Mouse (Mus musculus) Muller cell, postnatal 12 days (primary cell): ENCODE data around the gene Slc25a25.

Source experiments
- DNase-seq: peaks from one replicate; pipeline ENCODE4 v3.0.0-alpha.2; 2015; ENCODE audit errors: inconsistent ontology term

The Slc25a25 gene

GRCm38 (mm10) chr2:32404663-32405062 is 46.6 kb downstream of the Slc25a25 start:
- DNase-seq, result peak; percentile 81

DNA sequence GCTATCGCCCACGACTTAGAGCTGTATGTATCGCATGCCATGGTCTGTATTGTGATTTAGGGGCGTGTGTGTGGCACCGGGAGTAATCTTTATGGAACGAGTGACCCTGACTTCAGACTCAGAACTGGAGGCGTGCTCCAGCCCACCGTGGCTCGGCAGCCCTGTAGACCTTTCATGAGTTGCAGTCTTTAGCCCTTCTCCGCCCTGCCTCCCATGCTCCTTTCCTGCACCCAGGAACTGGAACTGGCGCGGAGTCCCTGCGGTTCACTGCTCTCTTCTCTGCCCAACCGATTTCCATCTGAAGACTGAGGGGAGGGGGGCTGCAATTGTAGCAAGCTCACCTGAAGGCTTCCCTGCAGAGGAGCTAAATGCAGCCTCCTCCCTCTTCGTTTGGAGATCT is 54.5 kb downstream of the Slc25a25 start:
- DNase-seq, result no peak

DNA sequence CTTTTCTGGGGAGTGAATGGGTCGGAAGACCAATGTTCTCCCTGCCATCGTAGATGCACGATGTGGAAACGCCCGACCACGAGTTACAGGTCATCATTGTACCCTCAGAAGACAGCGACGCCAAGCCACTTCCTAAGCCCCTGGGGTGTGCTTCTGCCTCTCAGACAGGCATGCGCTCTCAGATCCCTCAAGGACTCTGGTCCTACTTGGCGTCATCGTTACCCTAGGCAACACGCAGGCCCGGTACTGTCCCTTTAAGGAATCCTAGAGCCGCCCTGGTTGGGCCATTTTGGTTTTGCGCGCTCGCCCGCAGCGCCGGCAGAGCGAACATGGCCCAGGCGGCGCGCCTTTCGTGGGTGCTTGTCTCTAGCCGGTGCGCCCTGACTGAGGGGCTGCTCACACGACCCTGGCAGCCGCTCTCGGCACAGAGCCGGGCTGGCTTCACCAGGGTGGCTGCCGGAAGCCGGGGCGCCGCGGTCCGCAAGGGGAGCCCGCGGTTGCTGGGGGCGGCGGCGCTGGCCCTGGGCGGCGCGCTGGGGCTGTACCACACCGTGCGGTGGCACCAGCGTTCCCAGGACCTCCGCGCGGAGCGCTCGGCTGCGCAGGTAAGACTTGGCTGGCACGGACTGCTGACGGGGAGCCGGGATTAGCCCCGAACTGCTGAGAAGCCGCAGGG is 55.2 kb downstream of the Slc25a25 start:
- peak; percentile 97 for DNase-seq

- DNase-seq, result peak; percentile 96
These were observed 55.7 kb downstream of the Slc25a25 start, which contains the start of gene Ptges2 for GRCm38 (mm10) chr2:32395484-32395945. Gene Ptges2 (plus strand): TSS chr2:32395896.

- no peak for DNase-seq
These were observed 56.3 kb downstream of the Slc25a25 start for GRCm38 (mm10) chr2:32394973-32395372.

DNA sequence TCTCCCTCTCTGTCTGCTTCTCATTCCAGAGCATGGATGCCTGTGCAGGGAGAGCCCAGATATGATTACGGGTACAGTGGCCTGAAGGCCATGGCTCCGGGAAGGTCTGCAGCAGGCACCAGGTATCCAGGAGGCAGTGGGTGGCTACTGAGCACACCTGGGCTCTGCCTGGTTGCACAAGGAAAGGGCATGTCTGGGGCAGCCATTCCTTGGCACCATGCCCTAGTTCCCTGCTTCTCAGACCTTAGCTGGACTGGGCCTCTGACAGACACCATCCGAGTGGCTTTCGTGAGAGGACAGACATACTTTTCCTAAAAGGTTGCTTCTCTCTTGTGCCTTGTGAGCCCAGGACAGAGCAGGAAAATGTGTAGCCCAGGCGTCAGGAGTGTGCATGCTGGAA is 59.2 kb downstream of the Slc25a25 start:
- DNase-seq, result no peak

DNA sequence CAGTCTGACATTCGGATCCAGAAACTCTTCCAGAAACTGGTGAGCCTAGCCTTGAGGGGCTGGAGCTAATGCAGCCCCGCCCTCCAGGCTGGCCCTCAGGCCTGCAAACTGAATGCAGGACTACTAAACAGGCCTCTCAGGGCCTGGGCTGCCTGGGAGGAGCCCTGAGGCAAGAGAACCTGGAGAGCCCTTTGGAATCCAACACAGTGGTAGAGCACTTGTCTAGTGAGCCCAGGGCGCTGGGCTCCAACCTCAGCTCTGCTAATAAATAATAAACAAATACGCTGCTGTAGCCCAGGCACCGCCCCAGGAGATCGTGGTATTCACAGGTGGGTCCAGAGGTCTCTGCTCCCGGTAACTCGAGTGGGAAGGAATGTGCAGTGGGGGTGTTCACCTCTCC is 60.4 kb downstream of the Slc25a25 start:
- DNase-seq, result no peak

DNA sequence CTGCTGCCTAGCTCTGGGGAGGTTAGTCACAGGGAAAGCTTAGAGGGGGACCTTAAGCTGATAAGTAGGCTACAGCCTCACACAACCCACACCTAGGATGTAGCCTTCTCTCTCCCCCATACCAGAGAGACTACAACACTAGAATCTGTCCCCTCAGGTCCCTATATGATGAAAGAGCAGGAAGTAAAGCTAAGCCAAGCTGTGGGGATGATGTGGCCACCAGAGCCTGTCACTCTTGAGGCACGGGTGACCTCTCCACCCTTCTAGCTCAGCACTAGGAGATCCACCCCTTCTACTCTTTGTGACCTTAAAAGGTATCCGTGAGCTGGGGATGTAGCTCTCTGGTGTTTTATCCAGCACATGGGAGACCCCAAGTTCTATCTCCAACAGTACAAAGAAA is 62.1 kb downstream of the Slc25a25 start:
- DNase-seq, result no peak

GRCm38 (mm10) chr2:32387706-32388490 is 63.3 kb downstream of the Slc25a25 start, which contains the start of gene Lcn2:
Gene Lcn2 (minus strand): TSS chr2:32388252.
- no peak for DNase-seq

DNA sequence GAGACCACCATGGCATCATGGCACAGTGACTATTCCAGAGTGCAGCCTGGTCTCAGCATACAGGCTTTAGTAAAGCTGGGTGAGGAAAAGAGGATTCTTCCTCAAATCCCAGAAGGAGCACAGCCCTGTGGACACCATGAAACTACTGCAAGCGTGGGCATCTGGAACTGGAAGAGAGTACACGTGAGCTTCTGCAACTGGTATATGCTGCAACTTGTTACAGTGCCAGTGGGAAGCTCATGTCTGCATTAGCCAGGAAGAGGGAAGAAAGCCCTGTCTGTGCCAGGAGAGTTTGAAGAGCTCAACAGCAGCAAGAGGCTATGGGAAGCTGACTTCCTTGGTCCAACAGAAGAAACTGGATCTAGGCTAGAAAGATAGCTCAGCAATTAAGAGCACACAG is 68.6 kb downstream of the Slc25a25 start:
- DNase-seq, result no peak

DNA sequence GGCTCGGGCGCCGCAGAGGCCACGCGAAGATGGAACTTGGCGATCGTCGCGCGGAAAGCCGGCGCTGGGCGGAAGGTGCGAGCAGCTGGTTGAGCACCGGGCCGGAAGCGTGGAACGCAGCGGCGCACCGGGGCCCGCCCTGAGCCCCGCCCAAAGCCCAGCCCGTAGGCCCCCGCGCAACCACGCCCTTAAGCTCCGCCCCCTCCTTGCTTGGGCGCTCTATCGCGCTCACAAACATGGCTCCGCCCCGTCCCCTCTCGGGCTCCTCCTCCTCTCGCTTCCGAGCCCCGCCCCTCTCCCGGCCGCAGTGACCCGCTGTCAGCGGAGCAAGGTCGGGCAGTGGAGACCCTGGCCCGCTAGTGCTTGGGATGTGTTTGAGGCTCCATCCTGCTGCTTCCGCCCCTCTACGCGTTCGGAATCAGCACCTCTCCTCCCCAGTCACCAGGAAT is 69.4 kb downstream of the Slc25a25 start, which contains the start of gene 1110008P14Rik:
Gene 1110008P14Rik, minus strand, starts transcription at position 164 of the 449 bp plus-strand sequence.
- peak; percentile 95 for DNase-seq

GRCm38 (mm10) chr2:32381141-32381774 is 70.0 kb downstream of the Slc25a25 start:
- DNase-seq, result no peak

DNA sequence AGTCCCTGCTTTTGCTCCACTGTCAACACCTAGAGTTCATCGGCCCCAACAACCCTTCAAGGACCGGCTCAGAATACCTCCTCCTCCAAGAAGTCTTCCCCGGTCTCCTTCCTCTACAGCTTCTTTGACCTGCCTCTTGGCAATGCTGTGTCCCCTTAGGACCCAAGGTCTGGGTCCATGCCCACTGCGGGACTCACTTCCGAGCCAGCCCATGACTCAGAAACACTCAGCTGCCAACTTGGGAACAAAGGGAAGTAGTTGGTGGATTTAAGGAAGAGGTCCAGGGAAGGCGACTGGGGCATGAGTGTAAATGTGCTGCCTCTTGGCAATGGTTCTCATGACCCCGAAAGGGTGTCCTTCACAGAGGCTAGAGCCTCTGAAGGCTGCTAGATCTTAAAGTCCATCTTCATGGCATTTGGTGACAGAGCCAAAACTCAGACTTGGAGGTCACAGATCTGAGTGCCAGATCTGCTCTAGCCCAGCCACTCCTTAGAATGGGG is 71.2 kb downstream of the Slc25a25 start:
- peak; percentile 57 for DNase-seq

DNA sequence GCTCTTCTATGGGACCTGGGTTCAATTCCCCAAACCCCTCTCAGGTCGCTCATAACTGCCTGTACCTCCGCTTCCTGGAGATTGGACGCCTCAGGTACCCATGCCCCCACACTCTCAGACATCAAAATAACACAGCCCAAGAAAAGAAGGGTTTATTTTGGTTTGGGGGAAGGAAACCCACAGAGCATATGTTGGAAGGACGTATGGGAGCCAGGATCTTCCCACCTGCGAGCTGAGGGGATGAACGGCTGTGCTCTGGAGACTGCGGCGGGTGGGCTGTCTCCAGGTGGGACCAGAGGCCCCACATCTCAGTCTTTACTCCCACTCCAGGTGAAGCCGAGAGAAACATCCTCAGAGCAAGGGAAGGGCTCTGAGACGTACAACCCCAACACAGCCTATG is 74.3 kb downstream of the Slc25a25 start:
- no peak for DNase-seq

DNA sequence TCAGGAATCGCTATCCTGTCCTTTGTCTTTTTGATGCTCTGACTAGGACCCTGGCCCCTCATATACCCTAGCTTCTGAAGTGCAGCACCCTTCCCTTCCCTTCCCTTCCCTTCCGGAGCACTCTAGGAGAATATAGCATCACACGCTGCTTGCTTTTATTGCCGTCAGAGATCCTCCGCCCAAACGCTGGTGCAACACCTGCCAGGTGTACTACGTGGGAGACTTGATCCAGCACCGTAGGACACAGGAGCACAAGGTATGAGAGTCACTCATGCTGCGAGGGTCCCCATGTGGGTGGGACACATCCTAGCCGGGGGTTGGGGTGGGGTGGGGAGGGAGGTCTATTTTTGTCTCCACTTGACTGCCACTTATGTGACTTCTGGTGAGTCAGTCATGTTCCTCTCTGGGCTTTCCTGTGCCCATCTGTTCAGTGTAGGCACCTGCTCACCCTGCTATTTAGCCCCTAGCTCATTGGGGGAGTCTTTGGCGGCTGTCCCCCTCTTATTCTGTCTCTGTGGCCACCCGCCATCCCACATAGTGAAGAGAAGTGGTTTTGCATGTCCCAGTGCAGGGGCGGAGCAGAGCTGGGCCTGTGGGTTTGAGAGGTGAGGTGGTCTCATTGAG is 75.8 kb downstream of the Slc25a25 start:
- DNase-seq, result no peak

- no peak for DNase-seq
These were observed 77.1 kb downstream of the Slc25a25 start for GRCm38 (mm10) chr2:32374191-32374590.

- DNase-seq, result no peak
These were observed 83.9 kb downstream of the Slc25a25 start for GRCm38 (mm10) chr2:32367315-32367714.
